Mouse (Mus musculus) layer of hippocampus, adult 2 months (tissue): ENCODE measurements around the gene Pip4k2b. TPM values are rescaled to one million over a fixed set of nuclear protein-coding genes. Genes with fewer than 3 reads are reported as not detected.
A peak's percentile ranks its signal among the peaks of the same experiment; 100 is the strongest.

ENCODE experiments used
- DNase-seq, 2 experiments: peaks; one replicate each; pipeline ENCODE4 v3.0.0; 2022; ENCODE audit warnings: low spot score in 2 of 2
- H3K27ac ChIP-seq: fragments of 200-600 bp; 2 replicates; pipeline ENCODE4 v1.8.1; 2022
- H3K4me3 ChIP-seq: fragments of 200-600 bp; 2 replicates; pipeline ENCODE4 v1.8.1; 2022; ENCODE audit warnings: mild to moderate bottlenecking
- CTCF ChIP-seq: fragments of 200-600 bp; conservative IDR thresholded peaks from 2 replicates; pipeline ENCODE4 v1.8.1; 2022; ENCODE audit warnings: antibody characterized with exemption, mild to moderate bottlenecking, moderate library complexity
- total RNA-seq, 2 experiments: library from RNA; stranded (reverse); gene quantifications; 2 replicates each; pipeline ENCODE4 v1.2.3; 2021

Pip4k2b gene
- total RNA-seq, 2 experiments from 2014 or later, result 106 to 109 TPM

- DNase-seq, result no peak
- peak overlapping the region; percentile 97; the same call in 1 of the 2 replicates for H3K4me3 ChIP-seq
- H3K27ac ChIP-seq, result peak overlapping the region; percentile 91; the same call in 1 of the 2 replicates
- no peak for TF ChIP-seq CTCF
Measured at GRCm38 (mm10) chr11:97701581-97702392, 42.7 kb downstream of the Pip4k2b start.

GRCm38 (mm10) chr11:97700746-97701580, 43.5 kb downstream of the Pip4k2b start:
- Histone ChIP-seq H3K4me3 (peak overlapping the region; percentile 80), H3K27ac (peak overlapping the region; percentile 95)
- DNase-seq, result no peak
- TF ChIP-seq CTCF, result no peak

GRCm38 (mm10) chr11:97700003-97700745, 44.3 kb downstream of the Pip4k2b start, which contains the start of gene Pcgf2:
TSS of gene Pcgf2 (minus strand) at chr11:97700497.
- peak; percentile 48 to 55 for DNase-seq
- peak within 1 kb of the TSS; percentile 80 for H3K4me3 ChIP-seq
- H3K27ac ChIP-seq, result peak within 1 kb of the TSS; percentile 95
- no peak for TF ChIP-seq CTCF

GRCm38 (mm10) chr11:97699626-97700002, 44.9 kb downstream of the Pip4k2b start:
- peak; percentile 72 to 81 for DNase-seq
- Histone ChIP-seq H3K27ac (peak overlapping the region; percentile 95), H3K4me3 (peak overlapping the region; percentile 80)
- TF ChIP-seq CTCF, result no peak

- DNase-seq, result peak in 1 of 2 experiments; percentile 40
- H3K27ac ChIP-seq, result peak overlapping the region; percentile 87
- H3K4me3 ChIP-seq, result peak overlapping the region; percentile 80
- TF ChIP-seq CTCF, result peak; percentile 56
Measured at GRCm38 (mm10) chr11:97698741-97699611, 45.5 kb downstream of the Pip4k2b start.

- Histone ChIP-seq H3K27ac (peak overlapping the region; percentile 87; the same call in 1 of the 2 replicates), H3K4me3 (peak overlapping the region; percentile 80)
- no peak for TF ChIP-seq CTCF
- DNase-seq, result no peak
Measured at GRCm38 (mm10) chr11:97697891-97698529, 46.5 kb downstream of the Pip4k2b start.

- H3K4me3 ChIP-seq, result peak overlapping the region; percentile 80
- no peak overlapping the region for H3K27ac ChIP-seq
- DNase-seq, result no peak
- TF ChIP-seq CTCF, result no peak
Measured at GRCm38 (mm10) chr11:97697199-97697890, 47.2 kb downstream of the Pip4k2b start.

GRCm38 (mm10) chr11:97696669-97697068, 47.8 kb downstream of the Pip4k2b start:
- no peak for DNase-seq
- no peak for TF ChIP-seq CTCF
- H3K27ac ChIP-seq, result no peak overlapping the region
- no peak overlapping the region for H3K4me3 ChIP-seq

- peak overlapping the region; percentile 4; the same call in 1 of the 2 replicates for H3K4me3 ChIP-seq
- no peak for TF ChIP-seq CTCF
- peak overlapping the region; percentile 53 for H3K27ac ChIP-seq
- no peak for DNase-seq
Measured at GRCm38 (mm10) chr11:97695712-97696401, 48.6 kb downstream of the Pip4k2b start.
